Mouse (Mus musculus) frontal cortex, postnatal 14 days (tissue): ENCODE measurements around the gene Raf1.
A peak's percentile ranks its signal among the peaks of the same experiment; 100 is the strongest.
"Not testable (repeated sequence)": the region's sequence is repeated elsewhere in the genome, so short reads cannot be mapped to it uniquely, and the experiment has no call there.

Source experiments
- DNase-seq, 2 experiments: peaks; one replicate each; pipeline ENCODE4 v3.0.0; 2022; ENCODE audit warnings: low spot score in 2 of 2

Gene Raf1

DNA sequence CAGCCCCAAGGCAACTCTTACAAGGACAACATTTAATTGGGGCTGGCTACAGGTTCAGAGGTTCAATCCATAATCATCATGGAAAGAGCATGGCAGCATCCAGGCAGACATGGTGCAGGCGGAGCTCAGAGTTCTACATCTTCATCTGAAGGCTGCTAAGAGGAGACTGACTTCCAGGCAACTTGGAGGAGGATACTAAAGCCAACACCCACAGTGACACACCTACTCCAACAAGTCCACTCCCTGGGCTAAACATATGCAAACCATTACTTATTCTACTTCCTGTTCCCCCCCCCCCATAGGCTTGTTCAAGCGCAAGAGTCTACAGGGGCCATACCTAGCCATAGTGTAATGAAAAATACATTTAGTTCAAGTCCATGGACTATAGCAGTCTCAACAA lies 7.8 kb upstream of the Raf1 start:
- no peak for DNase-seq

DNA sequence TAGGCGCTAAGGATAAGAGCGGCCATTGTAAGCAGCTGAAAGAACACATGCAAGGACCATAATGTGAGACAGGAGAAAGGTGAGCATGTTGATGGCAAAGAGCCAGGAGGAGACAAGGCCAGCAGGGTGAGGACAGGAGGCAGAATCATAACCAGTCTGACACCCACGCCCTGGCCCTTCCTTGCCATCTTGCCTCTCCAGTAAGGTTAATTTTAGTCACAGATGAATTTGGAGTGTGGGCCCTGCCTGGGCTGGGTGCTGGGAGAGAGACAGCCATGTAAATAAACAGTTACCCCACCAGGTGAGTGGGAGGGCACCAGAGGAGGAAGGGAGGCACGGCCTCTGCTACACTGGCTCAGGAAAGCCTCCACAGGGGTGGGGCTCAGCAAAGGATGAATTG lies 4.6 kb upstream of the Raf1 start:
- no peak for DNase-seq

DNA sequence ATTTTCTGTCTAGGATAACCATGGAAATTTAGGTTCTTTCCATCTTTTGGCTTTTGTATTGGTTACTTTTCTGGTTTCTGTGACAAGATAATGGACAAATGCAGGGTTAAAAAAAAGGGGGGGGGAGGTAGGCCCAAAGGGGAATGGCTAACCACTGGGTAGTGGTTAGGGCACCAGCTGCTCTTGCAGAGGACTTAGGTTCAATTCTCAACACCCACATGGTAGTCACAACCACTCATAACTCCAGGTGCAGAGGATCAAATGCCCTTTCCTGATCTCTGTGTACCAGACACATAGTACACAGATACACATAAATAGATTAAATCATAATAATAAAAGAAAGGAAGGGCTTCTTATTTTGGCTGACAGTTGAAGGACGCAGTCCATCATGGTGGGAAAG lies 1.6 kb upstream of the Raf1 start:
- DNase-seq = no peak

DNA sequence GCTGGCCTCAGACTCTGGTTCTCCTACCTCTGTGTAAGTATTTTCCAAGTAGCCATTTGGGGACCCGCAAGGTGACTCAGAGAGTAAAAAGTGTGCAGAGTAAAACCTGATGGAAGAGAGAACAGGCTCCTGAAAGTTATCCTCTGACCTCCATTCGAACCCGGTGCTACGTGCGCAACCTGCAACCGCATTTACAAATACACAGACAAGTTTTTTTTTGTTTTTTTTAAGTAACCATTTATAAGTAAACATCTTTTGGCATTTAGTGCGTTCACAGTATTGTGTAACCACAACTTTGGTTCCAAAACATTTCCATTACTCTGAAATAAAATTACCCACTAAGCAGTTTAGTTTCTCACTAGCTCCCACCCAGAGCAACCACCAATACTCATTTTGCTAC lies 1.0 kb upstream of the Raf1 start:
- no peak for DNase-seq

DNA sequence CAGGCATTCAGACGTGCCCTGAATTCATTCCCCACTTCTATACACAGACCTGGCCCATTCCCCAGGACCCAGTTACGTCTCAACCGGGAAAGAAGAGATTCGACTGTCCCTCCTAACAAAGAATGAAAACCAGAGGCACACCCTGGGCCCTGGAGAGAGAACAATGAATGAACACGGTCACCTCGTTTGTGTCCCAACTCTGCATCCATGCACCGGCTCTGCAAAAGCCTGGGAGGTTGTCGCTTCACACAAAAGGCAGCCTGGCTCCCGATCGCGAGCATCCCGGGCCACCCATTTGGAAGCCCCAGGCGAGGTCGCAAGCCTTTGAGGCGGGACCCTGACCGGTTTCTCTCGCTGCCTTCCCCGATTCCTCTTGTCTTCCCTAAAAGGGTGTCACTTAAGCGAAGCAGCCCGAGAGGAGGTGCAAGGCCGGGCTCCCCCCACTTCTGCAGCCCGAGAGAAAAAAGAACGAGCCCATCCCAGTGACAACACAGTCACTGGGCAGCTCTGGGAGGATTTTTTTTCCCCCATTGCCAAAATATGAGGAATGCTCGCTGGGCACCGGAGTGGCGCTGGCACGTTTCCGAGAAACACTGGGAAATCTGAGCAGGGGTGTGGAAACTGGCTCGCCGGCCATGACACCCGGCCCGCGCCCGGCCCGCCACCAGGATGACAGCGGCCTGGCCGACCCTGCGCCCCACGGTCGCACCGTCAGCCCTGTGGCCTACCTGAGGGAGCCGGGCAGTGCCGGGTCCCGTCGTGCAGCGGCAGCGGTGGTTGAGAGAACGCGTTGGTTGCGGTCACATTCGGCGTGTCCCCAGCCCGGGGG lies 713 bp downstream of the Raf1 start:
- peak; percentile 42 to 59 for DNase-seq

DNA sequence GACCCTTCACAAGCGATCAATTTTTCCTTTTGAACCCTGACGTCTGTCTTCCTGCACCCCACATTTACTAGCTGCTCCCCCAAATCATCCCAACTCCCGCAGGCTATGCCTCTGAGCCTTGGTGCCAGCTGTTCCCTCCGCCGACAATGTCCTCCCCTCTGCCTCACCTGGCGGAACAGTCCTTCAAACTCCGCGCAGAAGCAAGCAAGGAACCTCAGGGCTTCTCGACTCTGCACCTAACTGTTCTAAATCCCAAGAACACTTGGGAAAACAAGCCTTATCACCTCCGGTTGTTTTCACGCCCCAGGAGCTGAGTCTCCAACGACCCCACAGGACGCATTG lies 1.3 kb downstream of the Raf1 start:
- DNase-seq = peak in 1 of 2 experiments; percentile 20

DNA sequence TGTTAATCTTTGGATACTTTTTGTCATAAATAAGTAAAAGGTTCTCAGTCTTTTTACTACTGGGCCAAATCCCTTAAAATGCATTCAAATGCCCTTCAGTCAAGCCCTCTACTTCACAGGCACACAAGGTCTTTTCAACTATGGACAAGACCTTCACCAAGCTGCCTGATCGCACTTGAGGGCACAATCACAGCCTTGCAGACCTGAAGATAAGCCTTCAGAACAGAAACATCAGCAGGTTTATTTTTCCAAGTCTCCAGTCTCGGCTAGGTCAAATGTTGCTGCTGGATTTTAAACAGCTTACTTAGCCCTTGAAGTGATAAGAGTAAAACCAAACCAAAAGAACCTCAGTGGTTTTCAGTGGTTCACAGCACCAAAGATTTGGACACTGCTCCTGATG lies 2.1 kb downstream of the Raf1 start:
- no peak for DNase-seq

DNA sequence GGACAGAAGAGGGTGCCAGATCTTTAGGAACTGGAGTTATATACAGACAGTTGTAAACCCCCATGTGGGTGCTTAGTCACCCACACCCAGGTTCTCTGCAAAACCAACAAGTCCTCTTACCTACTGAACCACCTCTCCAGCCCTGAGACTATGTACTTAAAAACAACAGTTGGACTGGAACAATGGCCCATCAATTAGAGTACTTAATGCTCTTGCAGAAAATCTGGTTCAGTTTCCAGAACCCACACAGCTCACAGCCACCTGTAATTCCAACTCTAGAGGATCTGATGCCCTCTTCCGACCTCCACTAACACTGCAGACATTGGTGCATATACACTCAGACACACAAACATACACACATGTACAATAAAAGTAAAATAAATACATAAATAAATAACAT lies 3.7 kb downstream of the Raf1 start:
- no peak for DNase-seq

DNA sequence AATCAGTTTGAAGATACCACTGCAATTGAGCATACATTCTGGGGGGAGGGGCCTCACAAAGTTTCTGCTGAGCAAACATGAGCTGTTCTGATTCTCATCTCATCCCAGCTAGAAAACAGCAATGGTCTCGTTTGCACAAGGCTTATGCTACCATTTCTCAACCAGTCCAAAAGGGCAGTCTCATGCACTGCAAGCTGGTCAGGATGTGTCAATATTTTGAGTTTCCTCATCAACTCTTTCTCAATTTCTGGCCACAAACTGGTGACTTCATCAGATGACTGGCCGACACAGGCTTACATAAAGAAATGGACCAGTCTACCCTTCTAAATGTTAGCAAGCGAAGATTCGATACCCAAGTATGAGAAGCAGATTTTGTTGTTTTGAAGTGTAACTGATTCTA lies 9.8 kb downstream of the Raf1 start:
- no peak for DNase-seq

DNA sequence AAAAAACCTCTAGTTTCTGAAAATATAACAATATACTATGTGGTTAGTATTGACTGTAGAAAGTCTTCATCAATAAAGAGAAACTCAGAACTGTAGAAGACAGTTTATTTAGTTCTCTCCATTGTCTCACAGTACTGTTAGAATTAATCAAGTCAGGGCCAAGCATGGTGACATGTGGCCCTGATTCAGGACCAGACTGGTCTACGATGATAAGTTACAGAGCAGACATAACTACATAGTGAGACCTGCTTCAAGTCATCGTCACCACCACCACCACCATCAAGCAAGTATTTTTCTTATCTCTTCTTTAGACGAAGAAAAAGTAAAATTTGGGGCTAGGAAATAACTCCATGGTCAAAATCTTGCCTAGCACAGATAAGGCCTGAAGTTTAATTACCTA lies 12.2 kb downstream of the Raf1 start:
- no peak for DNase-seq

DNA sequence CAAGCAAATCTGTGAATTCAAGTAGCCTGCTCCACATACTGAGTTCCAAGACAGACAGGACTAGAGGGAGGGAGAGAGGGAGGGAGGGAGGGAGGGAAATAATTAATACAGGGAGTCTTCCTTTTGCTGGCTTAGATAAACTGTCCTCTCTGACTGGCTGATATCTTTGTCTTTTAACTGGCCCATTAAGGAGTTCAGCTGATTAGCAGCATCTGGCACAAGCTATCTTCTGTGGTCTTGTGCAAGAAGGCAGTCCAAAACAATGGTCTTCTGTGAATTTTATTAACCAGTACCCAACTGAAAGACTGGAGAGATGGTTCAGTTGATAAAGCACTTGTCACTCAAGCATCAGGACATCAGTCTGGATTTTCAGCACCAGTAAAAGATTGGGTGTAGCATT lies 17.6 kb downstream of the Raf1 start:
- no peak for DNase-seq

DNA sequence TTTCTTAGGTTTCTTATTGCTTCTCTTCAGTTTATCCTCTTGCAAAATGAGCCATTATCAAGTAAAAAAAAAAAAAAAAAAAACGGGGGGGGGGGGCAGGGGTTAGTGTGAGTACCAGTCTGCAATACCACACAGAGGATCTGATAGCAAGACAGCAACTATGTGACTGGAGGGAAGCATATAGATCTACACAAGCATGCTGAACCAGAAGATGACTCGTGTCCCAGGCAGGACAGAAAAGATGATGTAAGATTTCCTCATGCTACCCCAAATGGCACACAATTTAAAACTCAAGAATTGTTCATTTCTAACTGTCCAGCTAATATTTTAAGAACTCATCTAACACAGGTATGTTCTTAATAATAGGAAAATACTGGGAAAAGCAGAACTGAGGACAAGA lies 22.5 kb downstream of the Raf1 start:
- no peak for DNase-seq

DNA sequence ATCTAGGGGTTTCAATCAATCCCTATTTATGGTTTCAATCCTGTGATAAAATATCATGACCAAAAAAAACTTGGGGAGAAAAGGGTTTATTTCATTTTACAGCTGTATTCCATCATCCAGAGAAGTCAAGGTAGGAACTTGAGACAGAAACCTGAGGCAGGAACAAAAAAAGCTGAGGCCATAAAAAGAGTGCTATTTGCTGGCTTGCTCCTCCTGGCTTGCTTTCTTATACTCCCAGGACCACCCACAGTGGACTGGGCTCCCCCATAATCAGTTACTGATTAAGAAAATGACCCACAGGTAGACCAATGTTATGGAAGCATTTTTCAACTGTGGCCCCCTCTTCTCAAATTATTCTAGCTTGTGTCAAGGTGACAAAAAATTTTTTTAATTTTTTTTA lies 24.7 kb downstream of the Raf1 start:
- no peak for DNase-seq

DNA sequence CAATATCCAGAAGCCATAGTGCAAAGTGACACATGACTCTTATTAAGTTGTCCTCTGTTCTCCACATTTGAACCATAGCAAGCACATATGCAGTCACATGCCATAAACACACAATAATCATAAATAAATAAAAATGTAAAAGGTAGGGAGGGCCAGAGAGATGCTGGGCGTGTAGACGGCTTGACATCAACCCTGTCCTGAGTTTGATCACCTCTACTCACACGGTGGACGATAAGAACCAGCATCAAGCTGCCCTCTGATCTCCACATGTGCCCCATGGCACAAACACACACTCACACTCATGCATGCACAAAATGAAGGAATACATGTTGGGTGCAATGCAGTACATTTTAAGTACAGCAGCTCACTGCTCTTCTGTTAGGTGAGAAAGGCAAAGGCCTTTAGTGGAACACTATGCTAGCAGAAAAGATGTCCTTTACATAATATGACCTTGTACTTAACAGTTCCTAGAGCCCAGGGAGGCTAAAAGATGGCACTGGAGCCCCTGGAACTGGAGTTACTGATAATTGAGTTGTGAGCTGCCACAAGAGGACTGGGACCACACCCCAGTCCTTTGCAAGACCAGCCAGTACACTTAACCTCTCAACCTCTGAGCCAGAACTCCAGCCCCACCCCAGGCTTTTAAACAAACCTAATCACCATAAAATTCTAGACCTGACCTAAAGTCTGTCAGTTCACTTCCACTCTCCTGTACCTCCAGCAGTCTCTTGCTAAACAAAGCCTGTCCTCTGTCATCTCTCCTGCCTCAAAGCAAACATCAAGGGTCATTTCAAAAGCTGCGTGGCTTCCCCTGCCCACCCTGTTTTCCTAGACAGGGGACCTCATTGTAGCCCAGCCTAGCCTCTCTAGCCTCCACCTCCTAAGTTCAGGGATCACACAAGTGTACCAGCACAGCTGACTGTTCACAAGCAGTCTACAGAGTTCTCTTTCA lies 25.7 kb downstream of the Raf1 start:
- no peak for DNase-seq

DNA sequence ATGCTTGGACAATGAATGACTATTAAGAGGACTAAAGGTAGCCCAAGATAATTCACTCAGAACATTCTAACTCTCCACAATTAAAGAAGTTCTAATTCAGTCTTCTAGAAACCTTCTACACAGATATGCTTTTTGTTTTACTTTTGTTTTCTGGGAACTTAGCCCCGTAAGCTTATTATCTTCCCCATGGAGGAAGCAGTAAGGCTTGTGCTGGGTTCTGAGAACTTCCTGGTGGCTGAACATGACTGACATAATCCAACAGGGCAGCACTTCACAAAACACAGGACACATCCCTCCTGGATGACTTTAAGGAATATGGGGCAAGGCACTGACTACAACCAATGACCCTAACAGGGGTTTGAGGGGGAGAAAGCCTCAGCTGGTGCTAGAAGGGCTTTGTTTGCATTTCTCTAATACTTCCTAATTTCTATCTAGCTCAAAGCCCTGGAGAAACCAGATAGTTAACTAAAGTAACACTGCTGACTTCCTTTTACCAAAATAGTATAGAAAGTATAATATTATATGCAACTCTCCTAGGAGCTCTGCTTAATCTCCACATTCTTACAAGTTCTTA lies 26.6 kb downstream of the Raf1 start:
- no peak for DNase-seq

DNA sequence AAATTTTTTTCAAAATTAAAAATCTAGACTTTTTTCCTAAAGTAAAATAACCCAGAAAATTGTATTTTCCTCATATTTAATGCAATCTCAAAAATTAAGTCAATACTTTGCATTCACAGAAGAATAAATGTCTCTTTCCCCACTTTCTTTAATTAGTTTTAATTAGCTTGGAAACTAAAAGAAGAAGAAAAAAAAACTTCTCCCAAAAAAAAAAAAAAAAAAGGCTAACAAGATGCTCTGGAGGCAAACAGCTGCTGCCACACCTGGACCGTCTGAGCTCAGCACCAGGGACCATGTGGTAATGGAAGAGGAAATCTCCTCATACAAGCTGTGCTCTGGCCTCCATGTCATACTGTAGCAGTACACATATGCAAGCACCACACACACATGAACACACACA lies 33.1 kb downstream of the Raf1 start:
- DNase-seq = no peak

DNA sequence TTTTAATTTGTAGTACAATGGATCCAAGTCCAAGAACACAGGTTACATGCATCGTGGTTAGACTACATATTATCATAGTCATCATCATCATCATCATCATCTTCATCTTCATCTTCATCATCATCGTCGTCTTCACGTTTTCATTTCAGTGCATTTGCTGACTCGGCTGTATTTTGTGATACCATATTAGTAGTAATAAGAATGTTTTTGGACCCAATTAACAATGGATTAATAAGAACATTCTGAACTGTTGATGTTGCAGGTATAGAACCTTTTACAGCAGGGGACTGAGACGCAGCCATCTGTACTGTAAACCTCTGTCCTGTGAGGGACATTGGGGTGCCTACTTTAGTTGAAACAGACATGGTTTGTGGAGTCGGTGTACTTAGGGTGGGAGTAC lies 38.2 kb downstream of the Raf1 start:
- DNase-seq = not testable (repeated sequence)

DNA sequence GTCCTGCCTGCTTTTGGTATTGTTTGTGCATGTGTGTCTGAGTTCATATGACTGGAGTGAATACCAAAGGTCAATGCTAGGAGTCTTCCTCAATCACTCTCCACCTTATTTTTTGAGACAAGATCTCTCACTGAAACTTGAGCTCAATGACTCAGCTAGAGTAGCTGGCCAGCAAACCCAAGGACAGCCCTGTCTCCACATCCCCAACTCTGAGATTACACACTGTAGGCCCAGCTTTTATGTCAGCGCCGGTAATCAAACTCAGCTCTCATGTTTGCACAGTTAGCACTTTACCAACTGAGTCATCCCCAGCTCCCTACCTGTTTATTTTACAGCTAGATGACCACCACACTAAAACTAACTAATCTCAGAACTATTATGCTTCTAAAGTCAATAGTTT lies 42.4 kb downstream of the Raf1 start:
- DNase-seq = no peak

DNA sequence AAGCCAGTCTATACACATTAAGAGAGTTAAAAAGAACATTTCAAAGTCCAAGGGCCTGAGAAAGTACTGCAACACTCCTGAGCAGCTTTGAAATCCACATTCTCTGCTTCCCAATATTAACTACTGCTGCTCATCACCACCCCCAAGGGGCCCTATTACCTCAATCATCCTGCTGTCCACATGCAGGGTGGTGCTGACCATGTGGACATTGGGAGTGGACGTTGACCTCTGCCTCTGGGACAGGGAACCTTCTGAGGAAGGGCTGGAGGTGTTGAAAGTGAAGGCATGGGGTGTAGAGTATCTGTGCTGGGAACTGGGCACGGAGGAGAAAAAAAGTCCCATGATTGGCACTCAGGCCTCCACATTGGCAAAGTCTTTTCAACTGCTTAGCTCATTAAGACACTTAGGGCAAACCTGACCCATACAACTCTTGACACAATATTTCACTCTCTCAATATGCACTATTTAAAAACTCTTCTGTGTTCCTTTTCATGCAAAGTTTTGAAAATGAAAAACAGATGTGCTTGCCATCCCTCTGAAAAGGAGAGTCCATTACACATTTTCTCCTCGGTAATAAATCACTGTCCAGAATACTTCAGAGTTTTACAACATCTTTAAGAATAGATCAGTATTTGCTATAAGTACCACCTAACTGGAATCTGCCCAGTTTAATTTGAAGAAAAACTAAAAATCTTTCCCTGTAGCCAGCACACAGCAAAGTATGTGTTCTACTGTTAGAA lies 45.2 kb downstream of the Raf1 start:
- no peak for DNase-seq

DNA sequence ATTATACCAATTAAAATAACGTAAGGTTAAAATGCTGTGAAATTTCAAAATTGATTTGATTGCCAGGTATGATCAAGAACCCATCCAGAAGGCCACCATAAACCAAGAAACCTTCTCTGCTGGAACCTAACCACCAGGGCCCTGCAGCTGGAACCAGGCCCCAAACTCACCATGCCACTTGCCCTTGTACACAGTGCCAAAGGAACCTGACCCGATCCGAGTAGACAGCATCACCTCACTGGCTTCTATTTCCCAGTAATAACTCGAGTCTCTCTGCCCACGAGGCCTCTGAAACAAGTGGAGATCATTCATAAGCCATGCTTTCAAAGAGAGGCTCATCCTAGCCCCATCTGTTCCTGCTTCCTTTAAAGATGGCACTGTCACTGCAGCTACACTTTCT lies 50.3 kb downstream of the Raf1 start:
- no peak for DNase-seq

DNA sequence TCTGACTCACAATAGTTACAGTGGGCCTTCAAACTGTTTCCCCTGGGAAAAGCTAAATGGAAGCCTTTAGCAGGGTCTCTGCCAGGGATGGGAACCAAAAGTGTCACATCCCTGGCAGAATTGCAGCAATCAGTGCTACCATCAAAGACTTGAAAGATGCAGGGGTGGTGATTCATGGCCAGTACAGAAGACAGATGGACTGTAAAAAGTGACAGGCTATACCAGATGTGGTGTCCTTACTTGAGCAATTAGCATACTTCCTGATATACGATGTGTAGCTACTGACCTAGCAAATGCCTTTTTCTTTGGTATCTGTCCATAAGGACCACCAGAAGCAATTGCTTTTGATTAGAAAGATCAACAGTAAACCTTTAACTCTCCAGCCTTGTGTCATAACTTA lies 55.5 kb downstream of the Raf1 start:
- no peak for DNase-seq

DNA sequence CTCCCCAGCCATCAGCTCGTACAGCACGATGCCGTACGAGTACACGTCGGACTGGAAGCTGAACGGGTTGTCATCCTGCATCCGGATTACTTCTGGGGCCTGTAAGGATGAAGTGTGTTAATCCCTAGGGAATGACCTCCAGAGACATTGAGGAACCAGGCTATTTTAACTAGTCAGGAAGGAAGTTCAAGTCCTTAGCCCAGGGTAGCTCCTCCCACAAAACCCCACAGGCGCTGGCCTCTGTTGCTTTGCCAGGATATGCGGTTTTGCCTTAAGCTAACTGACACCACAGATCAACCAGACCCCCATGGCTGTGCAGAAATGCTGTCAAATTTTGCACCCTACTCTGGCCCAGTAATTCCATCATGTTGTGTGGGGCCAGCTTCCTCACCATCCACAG lies 56.6 kb downstream of the Raf1 start:
- DNase-seq = no peak
